Mouse (Mus musculus): ENCODE results near the gene Lhfp.

GRCm38 (mm10) chr3:53267046-53267445 is 225.7 kb downstream of the Lhfp start:
- TF ChIP-seq POLR2A (IDR thresholded peaks at IDR 0.05; ENCODE audit: borderline replicate concordance, extremely low read depth, low read depth, low read length) (no peak), CTCF (IDR thresholded peaks at IDR 0.05; ENCODE audit: insufficient read depth, low read length) (no peak)

All from lung, adult 2 months (tissue).